Mouse (Mus musculus) C2C12 (cell line): ENCODE measurements around the gene Snapc3. TPM values are rescaled to one million over a fixed set of nuclear protein-coding genes. Genes with fewer than 3 reads are reported as not detected.

Experiments
- H3K27me3 ChIP-seq: one replicate; pipeline ENCODE4 v1.6.1; 2011; ENCODE audit not compliant: control insufficient read depth, insufficient read depth, insufficient read length
- H3K36me3 ChIP-seq: one replicate; pipeline ENCODE4 v1.6.1; 2011; ENCODE audit not compliant: control insufficient read depth, insufficient read depth
- H3K4me3 ChIP-seq: one replicate; pipeline ENCODE4 v1.5.1; 2011; ENCODE audit warnings: mild to moderate bottlenecking, control low read depth; ENCODE audit not compliant: poor library complexity, insufficient read depth, severe bottlenecking
- H3K79me2 ChIP-seq: one replicate; pipeline ENCODE4 v1.6.1; 2011; ENCODE audit not compliant: control insufficient read depth, insufficient read depth
- H3K79me3 ChIP-seq: one replicate; pipeline ENCODE4 v1.6.1; 2011; ENCODE audit warnings: low read depth, control low read depth
- H3ac ChIP-seq: one replicate; pipeline ENCODE3; 2011; ENCODE audit warnings: low read depth; ENCODE audit not compliant: control insufficient read depth, insufficient read length
- CEBPB ChIP-seq: IDR thresholded peaks from one replicate; pipeline ENCODE4 v1.6.1; 2011; ENCODE audit warnings: low read depth, mild to moderate bottlenecking, control low read depth, moderate library complexity
- CTCF ChIP-seq: IDR thresholded peaks from one replicate; pipeline ENCODE4 v1.5.1; 2011; ENCODE audit not compliant: control insufficient read depth, insufficient read depth, insufficient read length
- FOSL1 ChIP-seq: IDR thresholded peaks from one replicate; pipeline ENCODE4 v1.8.0; 2011; ENCODE audit warnings: mild to moderate bottlenecking, low read length; ENCODE audit not compliant: poor library complexity, insufficient read depth, severe bottlenecking
- MAX ChIP-seq: IDR thresholded peaks from one replicate; pipeline ENCODE4 v1.6.1; 2011; ENCODE audit warnings: mild to moderate bottlenecking, control low read depth
- MYOD1 ChIP-seq: IDR thresholded peaks from one replicate; pipeline ENCODE4 v1.6.1; 2011; ENCODE audit warnings: low read depth; ENCODE audit not compliant: control insufficient read depth, insufficient read length
- MYOG ChIP-seq: IDR thresholded peaks from one replicate; pipeline ENCODE4 v1.6.1; 2011; ENCODE audit not compliant: control insufficient read depth, insufficient read length; ENCODE audit errors: extremely low read depth
- USF1 ChIP-seq: IDR thresholded peaks from one replicate; pipeline ENCODE4 v1.6.1; 2011; ENCODE audit warnings: low read depth, mild to moderate bottlenecking, control low read depth, moderate library complexity
- polyA plus RNA-seq: library from polyadenylated mRNA; unstranded; fragments of >200 nt; fragmentation: generic; extraction: Trizol; gene quantifications from one replicate; pipeline ENCODE4 v1.2.1, GENCODE M21; 2012; ENCODE audit warnings: missing spikeins

The Snapc3 gene
- polyA plus RNA-seq, 1 experiment, result 13.4 TPM

DNA sequence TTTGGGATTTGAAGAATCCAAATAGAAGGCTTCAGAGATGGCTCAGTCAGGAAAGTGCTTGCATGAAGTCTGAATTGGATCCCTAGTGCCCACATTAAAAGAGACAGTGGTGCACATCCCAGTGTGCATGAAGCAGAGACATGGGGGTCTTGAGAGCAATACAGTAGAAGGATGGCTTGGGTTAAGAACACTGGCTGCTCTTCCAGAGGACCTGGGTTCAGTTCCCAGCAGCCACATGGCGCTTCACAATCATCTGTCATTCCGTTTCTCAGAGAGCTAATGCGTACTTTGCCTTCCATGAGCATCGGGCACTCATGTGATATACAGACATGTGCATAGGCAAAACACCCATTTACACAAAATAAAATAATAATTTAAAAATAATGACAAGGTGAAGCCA, 7.6 kb downstream of the Snapc3 start:
- H3K4me3 ChIP-seq, result no peak overlapping the region
- H3K36me3 ChIP-seq, result peaks cover 67% of the 10 kb centered on the region
- peaks cover 79% of the 10 kb centered on the region for H3K79me3 ChIP-seq
- no peaks in the 10 kb centered on the region for H3K27me3 ChIP-seq
- H3K79me2 ChIP-seq, result peaks cover 96% of the 10 kb centered on the region
- no peak overlapping the region for H3ac ChIP-seq
- TF ChIP-seq CEBPB (no peak), CTCF (no peak), MYOG (no peak), FOSL1 (no peak), MYOD1 (no peak), USF1 (no peak)

DNA sequence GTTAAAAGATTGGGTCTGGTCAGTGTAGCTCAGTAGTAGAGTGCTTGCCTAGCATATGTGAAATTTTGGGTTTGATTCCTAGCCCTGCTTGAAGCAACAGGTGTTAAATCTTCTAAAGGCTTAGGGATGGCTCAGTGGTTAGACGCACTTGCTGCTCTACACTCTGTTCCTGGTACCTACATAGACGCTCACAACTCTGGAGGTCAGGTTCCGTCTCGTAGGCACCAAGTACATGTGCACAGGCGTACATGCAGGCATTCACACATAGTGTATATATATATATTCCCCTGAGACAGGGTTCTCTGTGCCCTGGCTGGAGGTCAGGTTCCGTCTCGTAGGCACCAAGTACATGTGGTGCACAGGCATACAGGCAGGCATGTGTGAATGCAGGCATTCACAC, 9.6 kb downstream of the Snapc3 start:
- Histone ChIP-seq H3K36me3 (peaks cover 72% of the 10 kb centered on the region), H3K79me3 (peaks cover 87% of the 10 kb centered on the region), H3K4me3 (no peak overlapping the region), H3ac (no peak overlapping the region), H3K79me2 (peaks cover 100% of the 10 kb centered on the region), H3K27me3 (no peaks in the 10 kb centered on the region)
- TF ChIP-seq FOSL1 (no peak), MYOD1 (no peak), MYOG (no peak)

DNA sequence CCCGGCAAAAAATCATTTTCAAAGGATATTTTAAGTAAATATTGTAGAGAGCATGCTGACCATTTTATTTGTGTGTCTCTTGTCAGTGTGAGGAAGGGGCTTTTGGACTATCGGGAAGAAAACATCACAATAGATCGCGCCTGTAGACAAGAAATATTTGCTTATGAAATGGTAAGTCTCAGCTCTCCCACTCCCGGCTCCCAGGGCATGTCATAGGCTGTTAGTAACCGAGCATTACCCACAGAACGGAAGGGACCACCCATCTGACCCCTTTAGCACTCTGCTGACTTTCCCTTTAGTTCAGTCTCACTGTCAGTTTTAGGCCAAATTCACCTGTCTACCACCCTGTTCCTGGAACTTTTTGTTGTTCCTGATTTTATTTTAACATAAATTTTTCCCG, 10.2 kb downstream of the Snapc3 start:
- H3K27me3 ChIP-seq, result no peaks in the 10 kb centered on the region
- peaks cover 68% of the 10 kb centered on the region for H3K36me3 ChIP-seq
- H3K4me3 ChIP-seq, result no peak overlapping the region
- peaks cover 100% of the 10 kb centered on the region for H3K79me2 ChIP-seq
- peaks cover 88% of the 10 kb centered on the region for H3K79me3 ChIP-seq
- H3ac ChIP-seq, result no peak overlapping the region
- TF ChIP-seq CEBPB (no peak), MYOD1 (no peak), MAX (no peak), CTCF (no peak), FOSL1 (no peak), USF1 (no peak), MYOG (no peak)

DNA sequence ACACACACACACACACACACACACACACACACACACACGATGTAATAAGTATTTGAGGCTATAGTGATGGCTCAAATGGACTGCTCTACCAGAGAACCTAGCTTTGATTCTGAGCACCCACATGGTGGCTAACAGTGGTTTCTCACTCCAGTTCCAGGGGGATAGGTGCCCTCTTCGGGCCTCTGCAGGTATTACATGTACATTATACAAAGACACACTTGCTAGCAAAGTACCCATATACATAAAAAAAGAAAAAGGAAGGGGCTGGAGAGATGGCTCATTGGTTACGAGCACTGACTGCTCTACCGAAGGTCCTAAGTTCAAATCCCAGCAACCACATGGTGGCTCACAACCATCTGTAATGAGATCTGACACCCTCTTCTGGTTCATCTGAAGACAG, 11.3 kb downstream of the Snapc3 start:
- Histone ChIP-seq H3ac (no peak overlapping the region), H3K79me3 (peaks cover 85% of the 10 kb centered on the region), H3K36me3 (peaks cover 61% of the 10 kb centered on the region), H3K4me3 (no peak overlapping the region), H3K79me2 (peaks cover 100% of the 10 kb centered on the region), H3K27me3 (no peaks in the 10 kb centered on the region)
- TF ChIP-seq CEBPB, result no peak
- TF ChIP-seq FOSL1, result no peak
- no peak for TF ChIP-seq MAX
- no peak for TF ChIP-seq MYOD1
- TF ChIP-seq USF1, result no peak
- TF ChIP-seq MYOG, result no peak
- TF ChIP-seq CTCF, result no peak

DNA sequence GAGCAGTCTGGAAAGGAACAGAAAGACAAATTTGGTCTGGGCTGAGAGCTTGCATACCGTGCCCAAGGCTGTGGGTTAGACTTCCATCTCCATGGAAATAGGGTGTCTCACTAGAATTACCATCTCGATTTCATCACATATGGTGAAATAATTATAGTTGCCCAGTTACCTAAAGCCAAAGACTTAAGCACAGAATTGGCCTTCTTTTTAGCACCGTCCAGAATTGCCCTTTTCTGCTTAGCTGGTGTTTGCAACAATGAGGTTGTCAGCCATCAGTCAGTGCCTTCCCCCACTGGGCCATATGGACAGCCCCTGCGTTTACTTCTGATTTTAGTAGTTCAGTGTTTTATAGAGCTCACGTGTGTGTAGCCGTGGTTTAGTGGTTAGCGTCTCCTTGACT, 14.4 kb downstream of the Snapc3 start:
- no peak for TF ChIP-seq CTCF

DNA sequence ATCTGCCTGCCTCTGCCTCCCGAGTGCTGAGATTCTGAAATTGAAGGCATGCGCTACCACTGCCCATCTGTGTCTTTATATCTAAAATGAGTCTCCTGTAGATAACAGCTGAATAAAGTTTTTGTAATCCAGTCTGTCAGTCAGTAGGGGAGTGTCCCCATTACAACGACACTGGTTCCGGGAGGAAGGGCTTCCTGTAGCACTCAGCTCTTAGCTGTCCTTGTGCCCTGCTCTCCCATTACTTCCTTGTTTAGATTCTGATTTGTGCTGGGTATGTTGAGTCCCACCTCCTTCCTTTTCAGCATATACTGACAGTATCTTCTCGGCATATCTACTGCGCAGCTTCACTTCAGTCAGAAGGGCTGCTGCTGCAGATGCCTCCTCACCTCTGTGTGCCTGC, 15.4 kb downstream of the Snapc3 start:
- Histone ChIP-seq H3K79me2 (peaks cover 65% of the 10 kb centered on the region), H3K36me3 (peaks cover 79% of the 10 kb centered on the region), H3ac (no peak overlapping the region), H3K27me3 (no peaks in the 10 kb centered on the region), H3K79me3 (peaks cover 58% of the 10 kb centered on the region), H3K4me3 (no peak overlapping the region)
- TF ChIP-seq CTCF (no peak), MYOD1 (no peak), USF1 (no peak), CEBPB (no peak), FOSL1 (no peak), MAX (no peak), MYOG (no peak)

More for the DNA sequence above, 14.4 kb downstream of the Snapc3 start:
- peaks cover 74% of the 10 kb centered on the region for H3K79me2 ChIP-seq
- H3K27me3 ChIP-seq, result no peaks in the 10 kb centered on the region
- H3ac ChIP-seq, result no peak overlapping the region
- peaks cover 65% of the 10 kb centered on the region for H3K79me3 ChIP-seq
- peaks cover 79% of the 10 kb centered on the region for H3K36me3 ChIP-seq
- no peak overlapping the region for H3K4me3 ChIP-seq
